Mouse (Mus musculus) testis, adult 2 months (tissue): ENCODE data around the gene Nkd2.

Experiments
- CTCF ChIP-seq: fragments of 200-500 bp; IDR thresholded peaks from 2 replicates; pipeline ENCODE4 v1.5.1; 2012; ENCODE audit warnings: low read depth, mild to moderate bottlenecking, inconsistent platforms, low read length, moderate library complexity; ENCODE audit not compliant: control insufficient read depth, insufficient read depth, insufficient replicate concordance
- POLR2A ChIP-seq: fragments of 200-500 bp; IDR thresholded peaks from 2 replicates; pipeline ENCODE4 v1.6.1; 2012; ENCODE audit warnings: low read depth, mild to moderate bottlenecking, inconsistent platforms, low read length, moderate library complexity; ENCODE audit not compliant: control insufficient read depth

- no peak for TF ChIP-seq CTCF
- TF ChIP-seq POLR2A = no peak
These were observed 45.2 kb upstream of the Nkd2 start for GRCm38 (mm10) chr13:73892493-73893178.
